Mouse (Mus musculus) megakaryocyte, embryonic 14.5 days (primary cell): ENCODE data around the gene Macrod1.

ENCODE experiments used
- FLI1 ChIP-seq: IDR thresholded peaks from 2 replicates; pipeline ENCODE4 v1.6.1; 2012; ENCODE audit warnings: low read length, inconsistent platforms, mixed read lengths
- GATA1 ChIP-seq: IDR thresholded peaks from 3 replicates; pipeline ENCODE4 v1.6.1; 2012; ENCODE audit warnings: mixed read lengths, low read length, inconsistent platforms, borderline replicate concordance

GRCm38 (mm10) chr19:7117141-7117540, 60.5 kb downstream of the Macrod1 start:
- TF ChIP-seq GATA1 (no peak), FLI1 (no peak)
